Mouse (Mus musculus) neural tube, embryonic 11.5 days (tissue): ENCODE measurements at regions not wholly inside any gene's neighbourhood (a gene's known extent, or its start where the extent isn't known, plus 50 kb on each side); places are given as distances from the start of the nearest gene placed in this dataset.
"Not testable (repeated sequence)": the region's sequence is repeated elsewhere in the genome, so short reads cannot be mapped to it uniquely, and the experiment has no call there.

Source experiments
- ATAC-seq: fragments of 200-750 bp; cut with Nextera tagmentation; 2 replicates; pipeline ENCODE4 v1.8.0; 2017; ENCODE audit warnings: moderate number of reproducible peaks, mild to moderate bottlenecking, moderate TSS enrichment, moderate library complexity; ENCODE audit not compliant: insufficient read depth, low FRiP score, low TSS enrichment
- DNase-seq: peaks from one replicate; pipeline ENCODE4 v3.0.0-alpha.2; 2015; ENCODE audit warnings: low spot score
- H3K27ac ChIP-seq: fragments of 300-500 bp; sonication (generic); 2 replicates; pipeline ENCODE4 v1.5.1; 2014; ENCODE audit warnings: low read depth, mild to moderate bottlenecking, low read length
- H3K27me3 ChIP-seq: fragments of 300-500 bp; sonication (generic); 2 replicates; pipeline ENCODE4 v1.6.1; 2014; ENCODE audit warnings: mild to moderate bottlenecking, low read length, mixed read lengths; ENCODE audit not compliant: control insufficient read depth, insufficient read depth
- H3K36me3 ChIP-seq: fragments of 300-500 bp; sonication (generic); 2 replicates; pipeline ENCODE4 v1.6.1; 2014; ENCODE audit warnings: mild to moderate bottlenecking, low read length, moderate library complexity, mixed read lengths; ENCODE audit not compliant: control insufficient read depth, insufficient read depth
- H3K4me1 ChIP-seq: fragments of 300-500 bp; sonication (generic); 2 replicates; pipeline ENCODE4 v1.6.1; 2014; ENCODE audit warnings: low read length, mixed read lengths; ENCODE audit not compliant: control insufficient read depth, insufficient read depth
- H3K4me2 ChIP-seq: fragments of 300-500 bp; sonication (generic); 2 replicates; pipeline ENCODE4 v1.6.1; 2014; ENCODE audit warnings: low read depth, mild to moderate bottlenecking, moderate library complexity
- H3K4me3 ChIP-seq: fragments of 300-500 bp; sonication (generic); 2 replicates; pipeline ENCODE4 v1.5.1; 2014; ENCODE audit warnings: low read depth, low read length
- H3K9ac ChIP-seq: fragments of 300-500 bp; sonication (generic); 2 replicates; pipeline ENCODE4 v1.6.1; 2014; ENCODE audit warnings: mild to moderate bottlenecking, low read length
- H3K9me3 ChIP-seq: fragments of 300-500 bp; sonication (generic); 2 replicates; pipeline ENCODE4 v1.6.1; 2016; ENCODE audit warnings: low read length; ENCODE audit not compliant: control insufficient read depth
- WGBS: fragments of 180-500 bp; shearing (Covaris S2); extraction: QIAGEN DNeasy Blood & Tissue Kit; methylation state at CpG from one replicate; pipeline ENCODE4 v1.1.7; 2014; 5-methylcytosine and 5-hydroxymethylcytosine counted together

DNA sequence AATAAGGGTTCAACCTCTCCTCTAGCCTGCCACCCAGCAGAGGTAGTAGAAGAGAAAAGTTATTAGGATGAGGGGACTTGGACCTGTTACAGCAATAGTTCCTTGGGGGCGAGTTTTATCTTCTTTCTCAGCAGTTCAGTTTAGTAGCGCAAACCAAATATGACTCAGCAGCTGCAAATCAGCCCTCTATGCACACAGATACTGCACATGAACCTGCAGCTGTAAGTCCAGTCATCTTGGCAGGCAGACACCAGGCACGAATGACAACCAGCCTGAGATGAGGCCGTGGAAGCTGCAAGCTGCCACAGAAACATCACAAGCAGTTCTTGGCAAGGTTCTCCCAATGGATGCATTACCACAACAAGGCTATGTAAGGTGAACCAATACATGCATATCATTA is 327.0 kb upstream of the Akr1e1 start:
- ATAC-seq (no peak), DNase-seq (no peak)
- WGBS, result 88% methylated on average over 4 of the region's 4 CpGs

DNA sequence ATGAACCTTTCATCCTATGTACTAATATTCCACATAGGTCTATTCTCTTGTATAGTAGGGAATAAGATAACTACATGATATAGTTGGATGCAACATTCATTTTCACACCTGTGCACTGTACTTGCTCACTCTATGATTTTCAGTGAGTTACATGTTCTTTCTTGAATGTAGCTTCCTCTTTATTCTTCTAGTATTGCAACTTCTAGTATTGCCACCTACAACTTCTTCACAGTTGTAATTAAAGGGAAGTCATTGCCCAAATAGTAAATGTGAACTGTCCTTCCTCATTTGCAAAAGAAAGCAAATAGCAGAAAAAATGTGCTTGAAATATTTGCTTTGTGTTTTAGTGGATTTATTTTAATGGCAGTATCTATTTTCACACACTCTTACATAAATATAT is 330.9 kb upstream of the Akr1e1 start:
- H3K27ac ChIP-seq, result no peak overlapping the region
- no peak overlapping the region for H3K9ac ChIP-seq
- no peaks in the 10 kb centered on the region for H3K27me3 ChIP-seq
- no peaks in the 10 kb centered on the region for H3K36me3 ChIP-seq
- no peak overlapping the region for H3K4me3 ChIP-seq
- no peaks in the 10 kb centered on the region for H3K9me3 ChIP-seq
- no peak overlapping the region for H3K4me2 ChIP-seq
- H3K4me1 ChIP-seq, result no peaks in the 10 kb centered on the region
- DNase-seq (no peak), ATAC-seq (no peak)

More for the DNA sequence above, 327.0 kb upstream of the Akr1e1 start:
- no peaks in the 10 kb centered on the region for H3K4me1 ChIP-seq
- no peak overlapping the region for H3K9ac ChIP-seq
- H3K4me2 ChIP-seq, result no peak overlapping the region
- H3K27me3 ChIP-seq, result no peaks in the 10 kb centered on the region
- H3K4me3 ChIP-seq, result no peak overlapping the region
- H3K27ac ChIP-seq, result no peak overlapping the region
- H3K36me3 ChIP-seq, result no peaks in the 10 kb centered on the region
- H3K9me3 ChIP-seq, result no peaks in the 10 kb centered on the region

DNA sequence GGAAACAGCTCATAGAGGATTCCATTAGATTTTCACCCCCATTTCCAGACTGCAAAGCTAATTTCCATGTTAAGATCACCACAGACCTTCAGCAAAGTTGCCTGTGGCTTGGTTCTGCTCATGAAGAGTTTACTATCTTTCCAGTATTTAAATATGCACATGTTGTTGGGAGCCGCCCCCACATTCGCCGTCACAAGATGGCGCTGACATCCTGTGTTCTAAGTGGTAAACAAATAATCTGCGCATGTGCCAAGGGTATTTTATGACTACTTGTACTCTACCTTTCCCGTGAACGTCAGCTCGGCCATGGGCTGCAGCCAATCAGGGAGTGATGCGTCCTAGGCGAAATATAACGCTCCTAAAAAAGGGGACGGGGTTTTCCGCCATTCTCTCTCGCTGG is 333.5 kb upstream of the Akr1e1 start:
- 33% methylated on average over 4 of the region's 14 CpGs for WGBS
- ATAC-seq, result 0 out of 2 replicates have a peak, but pooled peaks have one; percentile 21
- H3K27me3 ChIP-seq, H3K4me2 ChIP-seq, H3K9ac ChIP-seq, H3K36me3 ChIP-seq, H3K27ac ChIP-seq, H3K4me3 ChIP-seq, H3K4me1 ChIP-seq, H3K9me3 ChIP-seq: not testable (repeated sequence)
- peak; percentile 50 for DNase-seq

DNA sequence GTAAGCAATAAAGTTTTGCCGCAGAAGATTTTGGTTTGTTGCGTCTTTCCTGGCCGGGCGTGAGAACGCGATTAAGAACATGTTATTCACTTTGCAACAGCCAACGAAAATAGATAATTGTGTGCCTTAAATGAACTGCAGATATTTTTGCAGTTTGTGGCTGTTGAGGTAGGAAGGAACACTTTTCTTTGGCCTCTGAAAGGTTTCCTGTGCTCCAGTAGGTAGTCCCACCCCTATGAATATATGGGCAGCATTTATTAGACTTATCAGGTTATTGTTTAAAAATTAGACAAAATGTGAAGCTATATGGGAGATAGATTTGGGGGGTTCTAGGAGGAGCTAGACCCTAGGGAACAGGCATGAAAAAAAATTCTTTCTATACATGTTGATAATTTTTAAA is 334.1 kb upstream of the Akr1e1 start:
- Histone ChIP-seq H3K9ac (no peak overlapping the region), H3K9me3 (no peaks in the 10 kb centered on the region), H3K4me2 (peak overlapping the region; percentile 33), H3K4me1 (no peaks in the 10 kb centered on the region), H3K27ac (no peak overlapping the region), H3K36me3 (no peaks in the 10 kb centered on the region), H3K27me3 (no peaks in the 10 kb centered on the region), H3K4me3 (peak overlapping the region; percentile 23)
- no peak for ATAC-seq
- 30% methylated on average over 7 of the region's 7 CpGs for WGBS
- no peak for DNase-seq

DNA sequence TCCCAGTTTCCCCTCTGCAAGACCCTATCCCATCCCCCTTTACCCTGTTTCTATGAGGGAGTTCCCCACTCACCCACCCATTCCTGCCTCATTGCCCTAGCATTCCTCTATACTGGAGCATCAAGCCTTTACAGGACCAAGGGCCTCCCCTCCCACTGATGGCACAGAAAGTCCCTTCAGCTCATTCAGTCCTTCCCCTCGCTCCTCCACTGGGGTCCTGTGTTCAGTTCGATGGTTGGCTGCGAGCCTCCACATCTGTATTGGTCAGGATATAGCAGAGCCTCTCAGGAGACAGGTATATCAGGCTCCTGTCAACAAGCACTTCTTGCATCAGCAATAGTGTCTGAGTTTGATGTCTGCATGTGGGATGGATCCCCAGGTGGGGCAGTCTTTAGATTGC is 346.4 kb upstream of the Akr1e1 start:
- H3K9ac ChIP-seq, result no peak overlapping the region
- H3K4me3 ChIP-seq, result no peak overlapping the region
- H3K4me2 ChIP-seq, result no peak overlapping the region
- H3K36me3 ChIP-seq, result no peaks in the 10 kb centered on the region
- 87% methylated on average over 3 of the region's 3 CpGs for WGBS
- ATAC-seq, result no peak
- no peaks in the 10 kb centered on the region for H3K9me3 ChIP-seq
- no peaks in the 10 kb centered on the region for H3K27me3 ChIP-seq
- H3K27ac ChIP-seq, result no peak overlapping the region
- no peaks in the 10 kb centered on the region for H3K4me1 ChIP-seq
- DNase-seq, result no peak

DNA sequence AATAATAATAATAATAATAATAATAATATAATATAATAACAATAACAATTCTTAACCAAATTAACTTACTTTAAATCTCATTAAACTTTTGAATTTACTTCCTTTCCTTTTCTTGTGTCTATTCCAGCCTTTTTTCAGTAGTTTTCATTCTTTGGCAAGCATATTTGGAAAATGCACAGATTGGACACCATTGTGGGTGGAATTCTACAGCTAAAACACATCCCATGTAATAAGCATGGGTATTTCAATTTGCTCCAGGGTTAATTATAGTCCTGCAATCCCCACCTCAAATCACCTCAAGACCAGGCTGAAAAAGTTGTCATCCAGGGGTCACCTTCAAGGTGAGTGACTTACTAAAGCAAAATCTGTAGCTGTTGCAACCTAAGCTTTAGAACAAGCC is 355.9 kb upstream of the Akr1e1 start:
- Histone ChIP-seq H3K9ac (no peak overlapping the region), H3K4me3 (no peak overlapping the region), H3K36me3 (no peaks in the 10 kb centered on the region), H3K9me3 (no peaks in the 10 kb centered on the region), H3K4me1 (no peaks in the 10 kb centered on the region), H3K27ac (no peak overlapping the region), H3K4me2 (no peak overlapping the region), H3K27me3 (no peaks in the 10 kb centered on the region)
- DNase-seq, result no peak
- ATAC-seq, result no peak

DNA sequence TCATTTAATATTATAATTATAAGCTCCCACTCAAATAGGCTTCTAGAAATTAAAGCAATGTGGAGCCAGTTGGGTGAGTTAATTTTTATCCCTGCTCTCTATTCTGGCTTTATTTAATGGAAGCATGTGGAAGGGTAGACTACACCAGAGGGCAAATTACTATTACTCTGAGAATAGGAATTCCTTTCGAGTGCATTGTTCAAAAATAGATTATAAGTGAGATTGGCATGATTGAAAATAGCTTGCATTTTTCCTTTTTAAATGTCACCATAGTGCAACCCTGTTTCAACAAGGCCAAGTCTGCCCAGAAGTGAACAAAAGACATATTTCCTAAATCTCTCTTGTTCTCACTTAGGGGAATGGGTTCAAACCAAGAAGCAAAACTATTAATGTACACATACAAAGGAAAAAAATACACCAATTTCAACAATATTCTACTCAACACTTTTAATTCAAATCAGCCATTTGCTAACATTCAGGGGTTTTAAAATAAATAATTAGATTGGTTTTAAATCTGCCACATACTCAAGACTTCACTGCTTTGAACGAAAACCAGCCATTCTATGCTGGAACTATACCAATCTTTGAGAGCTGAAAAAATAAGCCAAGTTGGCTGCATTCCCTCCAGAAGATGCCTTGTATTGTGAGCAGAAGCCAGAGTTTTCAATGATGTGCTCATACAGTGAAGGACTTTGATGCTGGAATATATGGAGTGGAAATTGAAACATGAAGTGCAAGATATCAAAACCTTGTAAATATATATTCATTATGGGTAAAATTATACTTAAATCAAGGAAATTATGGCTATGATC is 361.3 kb upstream of the Akr1e1 start:
- Histone ChIP-seq H3K4me2 (no peak overlapping the region), H3K4me3 (no peak overlapping the region), H3K4me1 (no peaks in the 10 kb centered on the region), H3K9me3 (no peaks in the 10 kb centered on the region), H3K27ac (no peak overlapping the region), H3K9ac (no peak overlapping the region), H3K27me3 (no peaks in the 10 kb centered on the region), H3K36me3 (no peaks in the 10 kb centered on the region)
- 89% methylated on average over 2 of the region's 2 CpGs for WGBS
- ATAC-seq, result no peak
- no peak for DNase-seq

DNA sequence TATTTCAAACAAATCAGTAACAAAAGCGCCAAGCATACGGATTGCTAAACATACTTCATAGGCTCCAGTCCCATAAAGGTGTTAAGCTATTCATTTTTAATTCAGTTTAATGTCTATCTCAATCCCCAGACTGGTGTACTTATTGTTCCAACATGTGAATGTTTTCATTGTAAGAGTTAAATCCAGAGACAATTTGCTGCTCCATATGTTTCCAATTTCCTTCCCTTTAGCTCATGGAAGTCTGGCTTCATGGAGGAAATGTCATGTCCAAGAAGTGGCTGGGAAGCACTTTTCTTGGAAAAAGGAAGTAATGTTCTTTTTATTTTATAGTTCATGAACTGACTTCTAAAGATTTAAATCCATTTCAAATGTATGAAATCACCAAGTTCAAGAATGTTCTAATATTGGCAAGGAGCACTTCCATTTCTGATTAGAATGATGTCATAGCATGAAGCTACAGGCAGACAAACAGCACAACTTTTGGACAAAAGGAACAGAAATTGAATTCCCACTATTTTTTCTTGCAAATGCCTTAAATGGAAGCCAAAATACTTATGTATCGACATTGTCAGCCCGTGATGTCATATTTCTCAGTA is 362.6 kb upstream of the Akr1e1 start:
- H3K36me3 ChIP-seq, result no peaks in the 10 kb centered on the region
- WGBS, result 82% methylated on average over 4 of the region's 4 CpGs
- no peak overlapping the region for H3K27ac ChIP-seq
- H3K4me1 ChIP-seq, result no peaks in the 10 kb centered on the region
- DNase-seq (no peak), ATAC-seq (no peak)
- H3K4me2 ChIP-seq, result no peak overlapping the region
- H3K9ac ChIP-seq, result no peak overlapping the region
- no peaks in the 10 kb centered on the region for H3K27me3 ChIP-seq
- no peak overlapping the region for H3K4me3 ChIP-seq
- H3K9me3 ChIP-seq, result no peaks in the 10 kb centered on the region

DNA sequence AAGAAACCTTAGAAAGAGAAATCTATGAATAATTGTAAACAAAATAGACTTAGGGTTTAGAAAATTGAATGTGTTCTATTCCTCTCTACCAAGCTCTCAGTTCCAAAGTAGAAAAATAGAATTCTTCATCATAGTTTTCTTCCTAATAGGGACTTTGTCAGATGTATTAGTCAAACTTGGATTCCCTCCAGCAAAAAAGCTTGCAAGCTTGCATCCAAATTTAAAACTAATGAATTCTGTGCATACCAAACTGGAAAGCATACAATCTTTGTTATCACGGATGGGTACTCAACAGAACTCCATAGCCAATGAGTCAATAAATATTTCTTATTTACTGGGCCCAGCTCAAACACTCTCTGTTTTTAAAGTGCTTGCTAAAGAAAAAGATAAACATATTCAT is 383.9 kb upstream of the Akr1e1 start:
- ATAC-seq (no peak), DNase-seq (no peak)
- Histone ChIP-seq H3K9ac (no peak overlapping the region), H3K4me3 (no peak overlapping the region), H3K9me3 (no peaks in the 10 kb centered on the region), H3K4me2 (no peak overlapping the region), H3K27me3 (no peaks in the 10 kb centered on the region), H3K4me1 (no peaks in the 10 kb centered on the region), H3K36me3 (no peaks in the 10 kb centered on the region), H3K27ac (no peak overlapping the region)
- 83% methylated on average over 1 of the region's 1 CpGs for WGBS
